Mouse (Mus musculus) stomach, embryonic 15.5 days (tissue): ENCODE data around the gene Sf3a2. TPM values are rescaled to one million over a fixed set of nuclear protein-coding genes. Genes with fewer than 3 reads are reported as not detected.
A peak's percentile ranks its signal among the peaks of the same experiment; 100 is the strongest.

Source experiments
- ATAC-seq: fragments of 200-750 bp; cut with Nextera tagmentation; 2 replicates; pipeline ENCODE4 v1.8.0; 2017; ENCODE audit warnings: low read depth, moderate number of reproducible peaks, moderate TSS enrichment; ENCODE audit not compliant: insufficient read depth, low FRiP score
- H3K27ac ChIP-seq: fragments of 300-500 bp; sonication (generic); 2 replicates; pipeline ENCODE4 v1.5.1; 2015; ENCODE audit warnings: mild to moderate bottlenecking, inconsistent platforms
- H3K27me3 ChIP-seq: fragments of 300-500 bp; sonication (generic); replicated peaks from 2 replicates; pipeline ENCODE4 v1.6.1; 2015; ENCODE audit warnings: inconsistent platforms
- H3K36me3 ChIP-seq: fragments of 300-500 bp; sonication (generic); 2 replicates; pipeline ENCODE4 v1.6.1; 2015; ENCODE audit warnings: inconsistent platforms
- H3K4me1 ChIP-seq: fragments of 300-500 bp; sonication (generic); 2 replicates; pipeline ENCODE4 v1.6.1; 2015; ENCODE audit warnings: inconsistent platforms
- H3K4me2 ChIP-seq: fragments of 300-500 bp; sonication (generic); 2 replicates; pipeline ENCODE4 v1.6.1; 2015; ENCODE audit warnings: mild to moderate bottlenecking, inconsistent platforms
- H3K4me3 ChIP-seq: fragments of 300-500 bp; sonication (generic); replicated peaks from 2 replicates; pipeline ENCODE4 v1.5.1; 2015; ENCODE audit warnings: inconsistent platforms
- H3K9ac ChIP-seq: fragments of 300-500 bp; sonication (generic); 2 replicates; pipeline ENCODE4 v1.6.1; 2015; ENCODE audit warnings: inconsistent platforms
- H3K9me3 ChIP-seq: fragments of 300-500 bp; sonication (generic); 2 replicates; pipeline ENCODE4 v1.6.1; 2016; ENCODE audit warnings: inconsistent platforms
- WGBS: fragments of 180-500 bp; shearing (Covaris S2); methylation state at CpG from one replicate; pipeline ENCODE4 v1.1.7; 2015; 5-methylcytosine and 5-hydroxymethylcytosine counted together
- microRNA counts: library from miRNA; unstranded; fragments of <30 nt; microRNA quantifications from one replicate; lab custom pipeline; 2016
- microRNA-seq: library from miRNA; unstranded; fragments of <30 nt; microRNA quantifications from one replicate; pipeline ENCODE4, GENCODE M21; 2016
- polyA plus RNA-seq: library from polyadenylated mRNA; unstranded; fragments of >200 nt; fragmentation: Nextera tagmentation; extraction: Ambion mirVana; gene quantifications from 2 replicates; pipeline ENCODE4 v1.2.1, GENCODE M21; 2015

Gene Sf3a2
- polyA plus RNA-seq, 1 experiment from 2014 or later, result 52.6 TPM

- peak within 1 kb of the TSS; percentile 40 for H3K4me3 ChIP-seq
- H3K9ac ChIP-seq, result no peak within 1 kb of the TSS
- H3K4me2 ChIP-seq, result peak within 1 kb of the TSS; percentile 73
- peaks cover 49% of the 10 kb centered on the region for H3K27me3 ChIP-seq
- H3K27ac ChIP-seq, result no peak within 1 kb of the TSS
- no peak for ATAC-seq
- 5% methylated on average over 51 of the region's 51 CpGs for WGBS
- H3K4me1 ChIP-seq, result peaks cover 14% of the 10 kb centered on the region
- H3K36me3 ChIP-seq, result no peaks in the 10 kb centered on the region
- no peaks in the 10 kb centered on the region for H3K9me3 ChIP-seq
These were observed 46.0 kb downstream of the Sf3a2 start, which contains the start of gene Lingo3 for GRCm38 (mm10) chr10:80843931-80844547. Lingo3 (minus strand) TSS chr10:80844039.

- Histone ChIP-seq H3K27me3 (peaks cover 49% of the 10 kb centered on the region), H3K4me1 (peaks cover 14% of the 10 kb centered on the region), H3K27ac (no peak overlapping the region), H3K9ac (no peak overlapping the region), H3K36me3 (no peaks in the 10 kb centered on the region), H3K4me2 (no peak overlapping the region), H3K9me3 (no peaks in the 10 kb centered on the region), H3K4me3 (no peak overlapping the region)
- 55% methylated on average over 8 of the region's 8 CpGs for WGBS
- no peak for ATAC-seq
These were observed 47.2 kb downstream of the Sf3a2 start for GRCm38 (mm10) chr10:80845055-80845693.

- ATAC-seq, result no peak
- H3K9me3 ChIP-seq, result no peaks in the 10 kb centered on the region
- no peak overlapping the region for H3K27ac ChIP-seq
- H3K4me2 ChIP-seq, result no peak overlapping the region
- no peaks in the 10 kb centered on the region for H3K36me3 ChIP-seq
- H3K27me3 ChIP-seq, result peaks cover 49% of the 10 kb centered on the region
- H3K9ac ChIP-seq, result no peak overlapping the region
- H3K4me1 ChIP-seq, result peaks cover 14% of the 10 kb centered on the region
- H3K4me3 ChIP-seq, result no peak overlapping the region
- 74% methylated on average over 12 of the region's 12 CpGs for WGBS
These were observed 47.7 kb downstream of the Sf3a2 start for GRCm38 (mm10) chr10:80845732-80846131.

- peaks cover 14% of the 10 kb centered on the region for H3K4me1 ChIP-seq
- H3K27ac ChIP-seq, result no peak overlapping the region
- peaks cover 15% of the 10 kb centered on the region for H3K36me3 ChIP-seq
- H3K4me3 ChIP-seq, result no peak overlapping the region
- ATAC-seq, result peak; percentile 54
- WGBS, result 9% methylated on average over 10 of the region's 10 CpGs
- H3K9ac ChIP-seq, result no peak overlapping the region
- H3K9me3 ChIP-seq, result no peaks in the 10 kb centered on the region
- peaks cover 27% of the 10 kb centered on the region for H3K27me3 ChIP-seq
- H3K4me2 ChIP-seq, result no peak overlapping the region
These were observed 50.6 kb downstream of the Sf3a2 start for GRCm38 (mm10) chr10:80848571-80848970.

MicroRNAs encoded within 50 kb of the gene (microRNA counts, 519-probe panel; counts per million panel counts)
- not detected for microRNA mmu-miR-1982 (lab: Ali Mortazavi, UCI)

Small RNAs within 50 kb of the gene (microRNA-seq; reads per million reads assigned to microRNA genes)
- 3.3 reads per million, percentile 13 among the genes with 10 or more reads in this experiment for gene Mir1982

Other genes with a start within 250 kb of the Sf3a2 start
- gene Rexo1, start 236.6 kb upstream of the Sf3a2 start, polyA plus RNA-seq, result 23.2 and 23.3 TPM in 2 replicates
- gene Klf16, start 220.9 kb upstream of the Sf3a2 start, polyA plus RNA-seq, result 9.3 and 10.3 TPM in 2 replicates
- gene Abhd17a, start 207.9 kb upstream of the Sf3a2 start, polyA plus RNA-seq, result 102 and 103 TPM in 2 replicates
- 86.1 and 93.0 TPM in 2 replicates for gene Scamp4, start 195.3 kb upstream of the Sf3a2 start, polyA plus RNA-seq
- 6.1 and 6.4 TPM in 2 replicates for gene Adat3, start 195.3 kb upstream of the Sf3a2 start, polyA plus RNA-seq
- gene Gm49322, start 192.2 kb upstream of the Sf3a2 start, polyA plus RNA-seq, result 3.9 TPM in 2 replicates
- 134 and 148 TPM in 2 replicates for gene Csnk1g2, start 175.4 kb upstream of the Sf3a2 start, polyA plus RNA-seq
- gene Btbd2, start 141.1 kb upstream of the Sf3a2 start, polyA plus RNA-seq, result 70.1 and 72.2 TPM in 2 replicates
- gene Mknk2, start 120.1 kb upstream of the Sf3a2 start, polyA plus RNA-seq, result 83.9 and 86.3 TPM in 2 replicates
- gene Mob3a, start 96.2 kb upstream of the Sf3a2 start, polyA plus RNA-seq, result 46.2 and 47.5 TPM in 2 replicates
- 27.1 and 32.0 TPM in 2 replicates for gene Izumo4, start 96.0 kb upstream of the Sf3a2 start, polyA plus RNA-seq
- 76.1 and 82.3 TPM in 2 replicates for gene Ap3d1, start 55.9 kb upstream of the Sf3a2 start, polyA plus RNA-seq
- 17.3 and 17.4 TPM in 2 replicates for gene Dot1l, start 43.0 kb upstream of the Sf3a2 start, polyA plus RNA-seq
- gene Plekhj1, start 428 bp downstream of the Sf3a2 start, polyA plus RNA-seq, result 117 and 118 TPM in 2 replicates
- not detected in 2 replicates for gene Amh, start 7.0 kb downstream of the Sf3a2 start, polyA plus RNA-seq
- gene Jsrp1, start 15.3 kb downstream of the Sf3a2 start, polyA plus RNA-seq, result 1.0 and 1.4 TPM in 2 replicates
- gene Oaz1, start 28.5 kb downstream of the Sf3a2 start, polyA plus RNA-seq, result 1,556 and 1,602 TPM in 2 replicates
- gene Lingo3, start 45.8 kb downstream of the Sf3a2 start, polyA plus RNA-seq, result 0.24 TPM in 2 replicates
- gene Lsm7, start 57.0 kb downstream of the Sf3a2 start, polyA plus RNA-seq, result 245 and 261 TPM in 2 replicates
- 37.1 and 41.9 TPM in 2 replicates for gene Sppl2b, start 57.1 kb downstream of the Sf3a2 start, polyA plus RNA-seq
- 0.06 TPM in 1 of 2 replicates, not detected in the other for gene Tmprss9, start 73.7 kb downstream of the Sf3a2 start, polyA plus RNA-seq
- 317 and 334 TPM in 2 replicates for gene Timm13, start 102.8 kb downstream of the Sf3a2 start, polyA plus RNA-seq
- 38.1 and 46.1 TPM in 2 replicates for gene Lmnb2, start 120.0 kb downstream of the Sf3a2 start, polyA plus RNA-seq
- gene Gadd45b, start 131.9 kb downstream of the Sf3a2 start, polyA plus RNA-seq, result 33.6 TPM in 2 replicates
- 4.8 and 4.9 TPM in 2 replicates for gene Gng7, start 216.7 kb downstream of the Sf3a2 start, polyA plus RNA-seq
- 0.73 and 1.1 TPM in 2 replicates for gene Diras1, start 227.5 kb downstream of the Sf3a2 start, polyA plus RNA-seq
- 17.7 and 17.9 TPM in 2 replicates for gene Slc39a3, start 239.2 kb downstream of the Sf3a2 start, polyA plus RNA-seq